Mouse (Mus musculus): ENCODE results near the gene Masp2. TPM values are rescaled to one million over a fixed set of nuclear protein-coding genes. Genes with fewer than 3 reads are reported as not detected.

Masp2 gene
- total and polyA plus RNA-seq, 3 experiments = 0.11 to 0.85 (median 0.21) TPM

GRCm38 (mm10) chr4:148562676-148563075 lies 39.7 kb upstream of the Masp2 start:
- Histone ChIP-seq H3K4me3 (replicated peaks in 1 of 3; ENCODE audit: low read depth in 2 of 3, low read length in 2 of 3, poor library complexity in 1 of 3) (no peak overlapping the region), H3K4me2 (ENCODE audit: insufficient read depth, low read depth, poor library complexity, severe bottlenecking) (no peak overlapping the region), H3K9ac (ENCODE audit: insufficient read depth, low read depth) (no peak overlapping the region), H3K27me3 (replicated peaks) (no peaks in the 10 kb centered on the region), H3K36me3 (replicated peaks in 1 of 2; ENCODE audit: control insufficient read depth in 1 of 2, insufficient read depth in 1 of 2, low read length in 1 of 2) (peaks cover 62 to 73% of the 10 kb centered on the region in 2 experiments), H3K4me1 (ENCODE audit: control insufficient read depth in 1 of 2, insufficient read depth in 2 of 2) (peaks cover 0 to 6% of the 10 kb centered on the region in 2 experiments; a peak in 2 of 4 replicates), H3K79me2 (replicated peaks; ENCODE audit: control insufficient read depth, extremely low read depth, insufficient read depth, poor library complexity, severe bottlenecking) (peaks cover 11% of the 10 kb centered on the region; the same call in 1 of the 2 replicates), H3K9me3 (replicated peaks; ENCODE audit: low read length) (no peaks in the 10 kb centered on the region), H3K27ac (ENCODE audit: insufficient read depth, low read depth) (no peak overlapping the region)
- no peak for TF ChIP-seq JUN (IDR thresholded peaks at IDR 0.05; ENCODE audit: insufficient read depth, low read depth, low read length)
- no peak for TF ChIP-seq GABPA (IDR thresholded peaks at IDR 0.05; ENCODE audit: insufficient replicate concordance, low read depth, low read length)
- no peak for TF ChIP-seq ZMIZ1 (IDR thresholded peaks at IDR 0.05; ENCODE audit: low read depth, low read length)
- TF ChIP-seq E2F4 (IDR thresholded peaks at IDR 0.05; ENCODE audit: insufficient replicate concordance, low read depth, low read length) = no peak
- no peak for TF ChIP-seq CHD1 (IDR thresholded peaks at IDR 0.05; ENCODE audit: low read depth, low read length)
- no peak for TF ChIP-seq ZNF384 (IDR thresholded peaks at IDR 0.05; ENCODE audit: low read depth, low read length)
- TF ChIP-seq NELFE (IDR thresholded peaks at IDR 0.05; ENCODE audit: low read depth, low read length) = no peak
- TF ChIP-seq MAX (IDR thresholded peaks at IDR 0.05; ENCODE audit: low read length) = no peak
- TF ChIP-seq HCFC1 (IDR thresholded peaks at IDR 0.05; ENCODE audit: low read depth, low read length) = no peak
- no peak for TF ChIP-seq POLR2AphosphoS2 (IDR thresholded peaks at IDR 0.05; ENCODE audit: low read depth, low read length)
- TF ChIP-seq PAX5 (IDR thresholded peaks at IDR 0.05; ENCODE audit: low read length) = no peak
- TF ChIP-seq MAFK (IDR thresholded peaks at IDR 0.05; ENCODE audit: insufficient replicate concordance, low read length) = no peak
- TF ChIP-seq SIN3A (IDR thresholded peaks at IDR 0.05; ENCODE audit: low read length) = no peak
- TF ChIP-seq USF2 (conservative IDR thresholded peaks at IDR 0.05; ENCODE audit: low read depth, low read length) = no peak
- no peak for TF ChIP-seq MEF2A (IDR thresholded peaks at IDR 0.05; ENCODE audit: borderline replicate concordance, low read depth, low read length)
- TF ChIP-seq CHD2 (IDR thresholded peaks at IDR 0.05; ENCODE audit: low read length) = no peak
- TF ChIP-seq MXI1 (IDR thresholded peaks at IDR 0.05; ENCODE audit: low read depth, low read length) = no peak
- no peak for TF ChIP-seq NRF1 (IDR thresholded peaks at IDR 0.05; ENCODE audit: low read depth, low read length)
- no peak for TF ChIP-seq UBTF (IDR thresholded peaks at IDR 0.05; ENCODE audit: low read depth, low read length)
- dilution Hi-C loops (cut with MboI; ENCODE audit: extremely low pct_ligation_motif_present, extremely low pct_unique_long_range_greater_than_20kb, low sequenced_read_pairs) = no loop called here
- in situ Hi-C loops (cut with MboI; ENCODE audit: low pct_ligation_motif_present, low pct_unique_long_range_greater_than_20kb, low sequenced_read_pairs) = no loop called here
- DNase-seq (ENCODE audit: extremely low read depth) = no peak

- dilution Hi-C loops (cut with MboI; ENCODE audit: extremely low pct_ligation_motif_present, extremely low pct_unique_long_range_greater_than_20kb, low sequenced_read_pairs) = no loop called here
- no peak overlapping the region for H3K4me3 ChIP-seq (replicated peaks in 1 of 3; ENCODE audit: low read depth in 2 of 3, low read length in 2 of 3, poor library complexity in 1 of 3)
- H3K36me3 ChIP-seq (replicated peaks in 1 of 2; ENCODE audit: control insufficient read depth in 1 of 2, insufficient read depth in 1 of 2, low read length in 1 of 2) = peaks cover 71 to 82% of the 10 kb centered on the region in 2 experiments
- no peaks in the 10 kb centered on the region for H3K27me3 ChIP-seq (replicated peaks)
- no peak for DNase-seq (ENCODE audit: extremely low read depth)
- in situ Hi-C loops (cut with MboI; ENCODE audit: low pct_ligation_motif_present, low pct_unique_long_range_greater_than_20kb, low sequenced_read_pairs) = no loop called here
- no peaks in the 10 kb centered on the region for H3K9me3 ChIP-seq (replicated peaks; ENCODE audit: low read length)
- peaks cover 11% of the 10 kb centered on the region; the same call in 1 of the 2 replicates for H3K79me2 ChIP-seq (replicated peaks; ENCODE audit: control insufficient read depth, extremely low read depth, insufficient read depth, poor library complexity, severe bottlenecking)
- H3K4me2 ChIP-seq (ENCODE audit: insufficient read depth, low read depth, poor library complexity, severe bottlenecking) = no peak overlapping the region
- H3K27ac ChIP-seq (ENCODE audit: insufficient read depth, low read depth) = no peak overlapping the region
- TF ChIP-seq E2F4 (IDR thresholded peaks at IDR 0.05; ENCODE audit: insufficient replicate concordance, low read depth, low read length) = no peak
- TF ChIP-seq MAZ (IDR thresholded peaks at IDR 0.05; ENCODE audit: low read depth, low read length) = no peak
- TF ChIP-seq SIN3A (IDR thresholded peaks at IDR 0.05; ENCODE audit: low read length) = no peak
- TF ChIP-seq POLR2AphosphoS2 (IDR thresholded peaks at IDR 0.05; ENCODE audit: low read depth, low read length) = no peak
- TF ChIP-seq NRF1 (IDR thresholded peaks at IDR 0.05; ENCODE audit: low read depth, low read length) = no peak
- no peak for TF ChIP-seq EP300 (IDR thresholded peaks at IDR 0.05; ENCODE audit: low read length)
- no peak for TF ChIP-seq TCF12 (IDR thresholded peaks at IDR 0.05; ENCODE audit: low read depth, low read length)
- TF ChIP-seq CHD2 (IDR thresholded peaks at IDR 0.05; ENCODE audit: low read length) = no peak
- H3K9ac ChIP-seq (ENCODE audit: insufficient read depth, low read depth) = no peak overlapping the region
- H3K4me1 ChIP-seq (ENCODE audit: control insufficient read depth in 1 of 2, insufficient read depth in 2 of 2) = 0 out of 4 replicates have a peak, but pooled peaks cover 0 to 3% of the 10 kb centered on the region in 2 experiments
Measured at GRCm38 (mm10) chr4:148563595-148563994, 38.8 kb upstream of the Masp2 start.
